Mouse (Mus musculus) spleen, adult 2 months (tissue): ENCODE measurements around the gene Nrxn1. TPM values are rescaled to one million over a fixed set of nuclear protein-coding genes. Genes with fewer than 3 reads are reported as not detected.

Source experiments
- DNase-seq, 2 experiments: peaks; one replicate each; pipeline versions ENCODE4 v3.0.0 to v3.0.0-alpha.2; 2012 to 2021; ENCODE audit warnings: low spot score in 2 of 2, low read depth in 1 of 2
- H3K27ac ChIP-seq: fragments of 200-500 bp; 2 replicates; pipeline ENCODE4 v1.5.1; 2012; ENCODE audit warnings: low read length, inconsistent platforms; ENCODE audit not compliant: insufficient read depth
- H3K27me3 ChIP-seq: fragments of 200-500 bp; 2 replicates; pipeline ENCODE4 v1.6.1; 2012; ENCODE audit warnings: mild to moderate bottlenecking, moderate library complexity, low read length, inconsistent platforms; ENCODE audit not compliant: control insufficient read depth, insufficient read depth
- H3K36me3 ChIP-seq: fragments of 200-500 bp; 2 replicates; pipeline ENCODE4 v1.6.1; 2012; ENCODE audit warnings: mild to moderate bottlenecking, low read length, inconsistent platforms; ENCODE audit not compliant: control insufficient read depth, insufficient read depth
- H3K4me1 ChIP-seq: fragments of 200-500 bp; 2 replicates; pipeline ENCODE4 v1.6.1; 2011; ENCODE audit warnings: inconsistent platforms; ENCODE audit not compliant: control insufficient read depth, insufficient read depth, insufficient read length
- H3K4me3 ChIP-seq: fragments of 200-500 bp; 2 replicates; pipeline ENCODE4 v1.5.1; 2011; ENCODE audit warnings: mild to moderate bottlenecking, inconsistent platforms; ENCODE audit not compliant: insufficient read depth, insufficient read length; ENCODE audit errors: extremely low read depth
- CTCF ChIP-seq: fragments of 200-500 bp; IDR thresholded peaks from 2 replicates; pipeline ENCODE4 v1.5.1; 2011; ENCODE audit warnings: mild to moderate bottlenecking, inconsistent platforms; ENCODE audit not compliant: insufficient read depth, insufficient read length, insufficient replicate concordance; ENCODE audit errors: extremely low read depth
- POLR2A ChIP-seq: fragments of 200-500 bp; IDR thresholded peaks from 2 replicates; pipeline ENCODE4 v1.6.1; 2011; ENCODE audit warnings: low read depth, low read length, inconsistent platforms
- WGBS: fragments of 180-500 bp; shearing (Covaris S2); methylation state at CpG from one replicate; pipeline ENCODE4 v1.1.7; 2018; 5-methylcytosine and 5-hydroxymethylcytosine counted together
- polyA plus RNA-seq: library from polyadenylated mRNA; depleted of rRNA; stranded (reverse); fragments of >200 nt; gene quantifications from 2 replicates; pipeline ENCODE4 v1.2.3, GENCODE M21; 2012

Gene Nrxn1
- polyA plus RNA-seq, 1 experiment, result 0.50 TPM

DNA sequence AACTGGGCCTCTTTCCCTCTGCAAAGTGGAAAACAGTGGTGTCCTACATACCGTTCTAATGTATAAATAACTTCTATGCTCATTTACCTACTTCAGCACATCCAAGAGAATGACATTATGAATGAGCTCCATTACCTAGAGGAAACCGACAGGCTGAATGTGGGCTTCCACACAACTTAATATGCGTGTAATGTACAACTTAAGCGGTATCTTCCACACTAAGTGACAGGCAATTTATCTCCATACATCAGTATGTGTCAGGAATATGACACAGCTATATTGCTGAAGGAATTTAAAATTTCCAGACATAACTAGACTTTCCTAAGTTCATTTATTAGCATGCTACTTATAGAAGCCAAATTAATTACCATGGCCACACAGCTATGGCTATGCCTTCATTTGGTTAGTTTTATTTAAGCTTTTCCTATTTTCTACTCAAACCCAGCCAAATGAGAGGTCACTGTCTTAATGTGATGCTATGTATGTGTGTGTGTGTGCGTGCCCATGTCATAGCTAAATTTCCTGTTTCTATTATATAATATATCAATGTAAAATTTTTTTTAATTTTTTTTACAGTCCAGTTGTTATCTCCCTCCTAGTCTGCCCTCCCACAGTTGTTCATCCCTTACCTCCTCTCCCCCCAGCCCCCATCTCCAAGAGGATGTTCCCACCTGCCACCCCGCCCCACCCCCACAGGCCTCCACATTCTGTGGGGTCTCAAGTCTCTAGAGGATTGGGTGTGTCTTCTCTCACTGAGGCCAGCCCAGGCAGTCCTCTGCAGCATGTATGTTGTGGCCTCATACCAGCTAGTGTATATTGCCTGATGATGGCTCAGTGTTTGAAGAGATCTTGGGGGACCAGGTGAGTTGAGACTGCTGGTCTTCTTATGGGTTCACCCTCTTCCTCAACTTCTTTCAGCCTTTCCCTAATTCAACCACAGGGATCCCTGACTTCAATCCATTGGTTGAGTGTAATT lies 186.5 kb downstream of the Nrxn1 start:
- H3K4me1 ChIP-seq, result no peaks in the 10 kb centered on the region
- WGBS, result 90% methylated on average over 6 of the region's 6 CpGs
- no peaks in the 10 kb centered on the region for H3K27me3 ChIP-seq
- H3K27ac ChIP-seq, result no peak overlapping the region
- H3K4me3 ChIP-seq, result no peak overlapping the region
- H3K36me3 ChIP-seq, result no peaks in the 10 kb centered on the region
- DNase-seq, result no peak
- no peak for TF ChIP-seq POLR2A
- TF ChIP-seq CTCF, result no peak

DNA sequence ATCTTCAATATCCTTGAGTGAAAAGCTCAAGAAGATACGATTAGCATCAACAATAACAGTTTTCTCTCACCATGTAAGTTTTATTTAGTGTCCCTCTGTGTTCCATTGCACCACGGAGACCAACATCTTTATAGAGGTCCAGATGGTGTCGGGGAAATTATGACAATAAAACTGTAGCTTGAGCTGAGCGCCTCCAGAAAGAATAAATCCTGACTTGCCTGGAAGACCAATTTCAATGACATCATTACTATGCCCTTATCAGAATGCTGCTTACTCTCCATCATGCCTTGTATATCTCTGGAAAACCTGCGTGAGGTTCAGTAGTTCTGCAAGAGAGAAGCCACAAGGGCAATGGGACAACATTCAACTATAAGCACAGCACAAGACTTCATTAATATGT lies 187.7 kb downstream of the Nrxn1 start:
- Histone ChIP-seq H3K4me3 (no peak overlapping the region), H3K27me3 (no peaks in the 10 kb centered on the region), H3K4me1 (no peaks in the 10 kb centered on the region), H3K27ac (no peak overlapping the region), H3K36me3 (no peaks in the 10 kb centered on the region)
- DNase-seq, result no peak
- no peak for TF ChIP-seq CTCF
- no peak for TF ChIP-seq POLR2A
- 86% methylated on average over 5 of the region's 5 CpGs for WGBS

DNA sequence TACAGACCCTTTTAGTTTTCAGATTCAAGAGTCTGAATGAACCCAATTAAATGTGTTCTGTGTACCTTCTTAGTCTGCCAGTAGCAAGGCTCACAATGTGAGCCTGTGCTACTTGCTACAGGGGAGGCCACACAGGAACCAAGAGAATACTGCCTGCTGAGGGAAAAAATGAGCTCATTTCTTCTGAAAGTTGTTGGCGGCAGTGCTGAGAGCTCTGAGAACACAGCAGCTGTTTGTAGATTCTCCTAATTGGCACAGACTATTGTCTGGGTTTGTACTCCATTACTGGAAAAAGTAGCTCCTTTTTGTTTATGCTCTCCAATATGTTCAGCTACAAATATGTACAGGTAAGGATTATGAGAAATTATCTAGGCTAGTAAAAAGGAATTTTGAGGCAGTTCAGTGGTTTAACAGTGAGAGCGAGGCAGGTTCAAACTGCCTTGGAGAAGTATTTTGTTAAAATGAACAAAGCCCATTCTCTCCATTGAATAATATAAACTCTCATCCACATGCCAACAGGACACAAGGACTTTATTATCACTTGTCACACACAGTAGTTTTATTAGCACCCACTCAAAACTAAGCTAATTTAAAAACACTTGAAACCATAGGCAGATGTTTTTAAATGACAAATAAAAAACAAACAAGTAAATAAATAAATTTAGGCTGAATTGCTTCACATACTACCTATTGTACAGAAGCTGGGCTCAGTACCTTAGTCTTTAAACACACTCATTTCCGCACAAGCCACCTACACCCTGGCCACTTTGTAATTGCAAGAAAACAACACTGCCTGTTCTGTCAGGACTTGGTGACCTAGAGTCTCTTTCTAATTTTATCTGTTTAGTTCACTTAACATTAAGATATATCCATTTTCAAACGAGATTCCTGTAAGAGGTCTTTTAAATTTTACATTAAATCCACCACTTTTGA lies 200.3 kb downstream of the Nrxn1 start:
- 76% methylated on average over 4 of the region's 4 CpGs for WGBS
- no peak overlapping the region for H3K27ac ChIP-seq
- H3K36me3 ChIP-seq, result no peaks in the 10 kb centered on the region
- no peak for TF ChIP-seq POLR2A
- no peak for TF ChIP-seq CTCF
- no peak for DNase-seq
- no peaks in the 10 kb centered on the region for H3K27me3 ChIP-seq
- H3K4me3 ChIP-seq, result no peak overlapping the region
- H3K4me1 ChIP-seq, result no peaks in the 10 kb centered on the region

DNA sequence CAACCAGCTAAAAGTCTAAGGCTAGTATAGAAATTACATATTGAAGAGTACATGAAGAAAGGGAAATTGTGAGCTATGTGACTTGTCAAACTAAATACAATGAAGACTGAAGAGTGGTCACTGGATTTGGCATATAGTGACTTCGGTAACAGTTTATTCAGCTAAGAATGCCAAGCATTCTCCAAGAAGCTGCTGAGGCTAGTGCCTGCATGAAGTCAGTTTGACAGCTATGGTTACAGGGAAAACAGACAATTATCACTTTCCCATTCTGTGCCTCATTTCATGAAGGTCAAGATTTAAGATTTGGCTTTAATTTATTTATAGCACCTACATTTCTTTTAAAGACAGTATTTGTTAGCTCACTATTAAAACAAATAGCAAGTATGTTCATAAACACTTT lies 201.2 kb downstream of the Nrxn1 start:
- 76% methylated on average over 1 of the region's 1 CpGs for WGBS
- TF ChIP-seq POLR2A (no peak), CTCF (no peak)

DNA sequence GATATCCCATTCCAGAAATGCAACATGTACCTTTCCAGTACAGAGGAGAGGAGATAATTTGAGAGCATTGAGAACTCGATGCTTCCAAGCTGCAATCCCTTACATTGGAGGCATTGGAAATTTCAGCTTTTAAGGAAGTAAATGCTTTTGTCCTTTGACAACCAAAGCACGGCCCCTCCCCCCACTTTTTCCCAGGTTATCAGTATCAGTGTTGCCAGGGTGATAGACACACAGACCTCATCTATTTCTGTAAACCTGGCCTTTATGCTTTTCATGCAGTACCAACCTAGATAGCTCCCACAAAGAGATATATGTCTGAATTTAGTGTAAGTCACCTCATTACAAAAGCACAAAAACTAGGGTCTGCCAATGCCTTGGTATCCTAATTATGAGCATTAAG lies 235.6 kb downstream of the Nrxn1 start:
- H3K4me3 ChIP-seq, result no peak overlapping the region
- WGBS, result 89% methylated on average over 2 of the region's 2 CpGs
- TF ChIP-seq CTCF (no peak), POLR2A (no peak)
- H3K36me3 ChIP-seq, result no peaks in the 10 kb centered on the region
- H3K4me1 ChIP-seq, result no peaks in the 10 kb centered on the region
- no peaks in the 10 kb centered on the region for H3K27me3 ChIP-seq
- DNase-seq, result no peak
- H3K27ac ChIP-seq, result no peak overlapping the region

More for the DNA sequence above, 201.2 kb downstream of the Nrxn1 start:
- H3K4me3 ChIP-seq, result no peak overlapping the region
- H3K27ac ChIP-seq, result no peak overlapping the region
- H3K27me3 ChIP-seq, result no peaks in the 10 kb centered on the region
- no peaks in the 10 kb centered on the region for H3K36me3 ChIP-seq
- H3K4me1 ChIP-seq, result no peaks in the 10 kb centered on the region
- no peak for DNase-seq

DNA sequence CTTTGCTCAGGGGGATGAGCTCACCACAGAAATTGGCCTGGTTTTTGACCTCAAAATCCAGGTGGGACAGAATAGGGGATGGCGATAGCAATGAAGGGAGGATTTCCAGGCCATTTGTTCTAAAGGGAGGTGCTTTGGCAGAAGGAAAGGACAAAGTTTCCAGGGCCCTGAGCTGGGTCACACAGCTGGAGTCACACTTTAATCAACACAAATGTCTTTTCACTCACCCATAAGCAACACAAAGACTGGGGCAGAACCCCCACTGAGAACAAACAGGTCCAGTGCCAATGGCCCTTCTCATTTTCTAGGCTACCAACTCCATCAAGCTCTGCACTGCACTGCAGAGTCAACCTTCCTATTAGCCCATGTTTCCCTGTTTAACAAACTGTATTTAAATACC lies 249.0 kb downstream of the Nrxn1 start:
- no peaks in the 10 kb centered on the region for H3K4me1 ChIP-seq
- H3K4me3 ChIP-seq, result no peak overlapping the region
- H3K27me3 ChIP-seq, result no peaks in the 10 kb centered on the region
- no peak overlapping the region for H3K27ac ChIP-seq
- 92% methylated on average over 1 of the region's 1 CpGs for WGBS
- TF ChIP-seq CTCF, result no peak
- no peak for TF ChIP-seq POLR2A
- DNase-seq, result no peak
- H3K36me3 ChIP-seq, result no peaks in the 10 kb centered on the region
